Mouse (Mus musculus): ENCODE measurements around the gene Aste1. TPM values are rescaled to one million over a fixed set of nuclear protein-coding genes. Genes with fewer than 3 reads are reported as not detected.

The Aste1 gene
- 1 to 10 TPM; 2.6 to 2.8 TPM for total RNA-seq (2021)
- long read RNA-seq, experiment 1, partial matches to known transcripts = 0 of 1 reads
- long read RNA-seq, experiment 1, other reads (novel, unspliced or antisense) = 0 of 1 reads
- long read RNA-seq, experiment 2 = 0 reads

DNA sequence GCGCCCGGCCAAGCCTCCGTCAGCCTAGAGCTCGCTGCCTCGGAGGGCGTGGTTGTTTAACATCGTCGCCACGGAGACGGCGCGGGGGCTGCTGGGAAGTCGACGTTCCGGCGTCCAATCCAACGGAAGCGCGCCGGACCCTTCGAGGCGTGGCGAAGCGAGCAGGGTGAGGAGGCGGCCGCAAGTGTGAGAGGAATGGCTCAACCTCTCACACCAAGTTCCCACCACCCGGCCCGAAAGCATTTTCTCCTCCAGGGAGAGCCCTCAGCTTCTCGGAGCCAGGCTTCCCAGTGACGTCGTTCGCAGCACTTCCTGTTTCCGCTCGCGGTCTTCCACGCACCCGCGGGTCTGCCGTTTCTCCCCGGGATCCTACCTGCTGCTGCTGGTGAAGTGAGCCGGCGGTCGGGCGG is at the start of gene Aste1, which contains the start of gene Nek11:
Gene Aste1, plus strand, starts transcription at position 175 of the 410 bp plus-strand sequence.
Gene Nek11, minus strand, starts transcription at position 307 of the 410 bp plus-strand sequence.
- intact Hi-C loops (cut with DNase I; ENCODE audit: low total_unique reads) = no loop called here
- peak; percentile 94 for DNase-seq

DNA sequence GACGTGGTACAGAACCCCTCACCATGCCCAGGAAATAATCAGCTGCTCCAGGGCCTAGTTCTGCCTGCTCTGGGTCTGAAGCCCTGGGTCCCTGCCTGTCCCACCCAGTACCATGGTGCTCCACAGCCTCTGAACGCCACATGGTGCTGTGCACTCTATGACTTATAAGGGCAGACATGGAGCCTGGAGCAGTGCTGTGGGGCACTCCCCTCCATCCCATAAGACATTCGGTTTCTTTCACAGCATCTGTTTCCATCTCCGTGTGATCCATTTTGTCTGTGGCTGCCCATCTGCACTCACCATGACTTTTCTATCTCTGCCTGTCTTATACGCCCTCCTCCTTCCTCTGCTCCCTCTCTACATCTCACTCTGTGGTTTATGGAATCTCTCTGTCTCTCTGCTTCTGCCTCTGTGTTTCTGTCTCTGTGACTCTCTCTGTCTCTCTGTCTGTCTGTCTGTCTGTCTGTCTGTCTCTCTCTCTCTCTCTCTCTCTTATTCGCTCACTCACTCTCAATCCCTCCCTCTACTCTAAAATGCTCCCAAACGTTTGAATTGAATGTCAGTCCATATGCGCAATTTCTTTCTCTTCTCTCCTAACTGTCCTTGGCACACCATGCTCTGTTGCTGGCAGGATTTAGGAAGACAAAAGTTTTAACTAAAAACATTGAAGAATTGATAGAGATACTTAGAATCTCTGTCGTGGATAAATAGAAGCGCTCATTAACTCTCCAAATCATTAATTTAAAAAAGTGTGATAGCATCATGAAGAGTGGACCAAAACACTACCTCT is 46.8 kb upstream of the Aste1 start:
- DNase-seq = no peak
- intact Hi-C loops (cut with DNase I; ENCODE audit: low total_unique reads) = no loop called here

DNA sequence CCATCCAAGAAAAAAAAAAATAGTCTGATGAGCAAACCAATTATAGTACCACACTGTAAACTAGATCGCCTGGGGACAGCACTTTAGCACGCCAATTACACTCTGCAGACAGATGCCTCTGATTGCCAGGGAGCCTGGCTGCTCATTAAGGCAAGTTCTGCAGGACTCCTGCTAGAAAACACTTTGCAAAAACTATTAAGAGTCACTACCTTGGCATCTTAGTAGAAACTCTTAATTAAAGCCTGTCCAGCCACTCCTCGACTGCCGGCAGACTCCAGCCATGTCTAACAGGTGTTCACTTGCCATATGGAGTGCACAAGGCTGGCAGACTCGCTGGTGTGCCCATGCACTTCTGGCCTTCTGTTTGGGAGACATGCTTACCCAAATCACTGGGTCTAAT is 46.2 kb upstream of the Aste1 start:
- intact Hi-C loops (cut with DNase I; ENCODE audit: low total_unique reads) = no loop called here
- DNase-seq = no peak

DNA sequence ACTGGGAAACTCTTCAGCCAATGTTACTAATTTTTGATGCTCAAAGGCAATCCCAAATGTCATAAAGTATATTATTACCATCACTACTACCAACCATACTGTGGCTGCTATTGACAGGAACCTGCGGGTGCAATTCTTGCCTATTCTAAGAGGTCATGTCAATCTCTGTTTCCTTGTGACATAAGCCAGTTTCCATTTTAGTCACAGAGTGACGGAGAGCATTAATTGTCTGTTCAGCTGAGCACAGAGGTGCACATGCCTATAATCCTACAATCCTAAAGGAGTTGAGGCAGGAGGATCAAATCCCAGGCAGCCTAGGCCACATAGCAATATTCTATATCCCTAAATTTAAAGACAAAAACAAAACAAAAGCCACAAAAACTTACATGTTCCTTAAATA is 33.0 kb upstream of the Aste1 start:
- intact Hi-C loops (cut with DNase I; ENCODE audit: low total_unique reads) = no loop called here
- no peak for DNase-seq

DNA sequence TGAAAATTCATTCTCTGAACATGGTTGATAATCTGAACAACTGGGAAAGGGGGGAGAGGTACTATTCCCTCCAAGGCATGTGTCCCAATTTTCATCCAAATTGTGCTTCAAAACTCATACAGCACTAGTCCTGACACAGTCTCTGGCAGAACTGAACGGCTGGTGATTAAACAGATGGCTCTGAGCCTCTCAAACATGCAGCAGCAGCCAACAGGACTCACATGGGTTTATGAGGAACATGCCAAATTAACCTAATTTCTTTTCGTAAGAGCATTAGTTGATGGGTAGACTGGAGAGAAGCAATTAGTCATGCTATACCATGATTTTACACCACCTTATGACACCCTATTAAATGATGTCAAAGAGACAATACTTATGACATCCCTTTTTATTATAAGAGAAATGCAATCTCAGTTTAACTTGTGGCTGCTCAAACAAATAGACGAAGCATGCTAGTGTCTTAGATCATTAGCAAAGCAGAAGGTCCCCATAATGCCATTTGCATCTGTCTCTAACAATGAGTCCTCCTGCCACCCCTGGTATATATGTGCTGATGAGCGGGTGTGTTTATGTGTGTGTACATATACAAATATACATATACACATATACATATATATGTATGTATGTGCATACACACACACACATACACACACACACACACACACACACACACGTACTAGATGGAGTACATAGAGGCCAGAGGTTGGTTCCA is 31.5 kb upstream of the Aste1 start:
- intact Hi-C loops (cut with DNase I; ENCODE audit: low total_unique reads) = no loop called here
- DNase-seq = no peak

DNA sequence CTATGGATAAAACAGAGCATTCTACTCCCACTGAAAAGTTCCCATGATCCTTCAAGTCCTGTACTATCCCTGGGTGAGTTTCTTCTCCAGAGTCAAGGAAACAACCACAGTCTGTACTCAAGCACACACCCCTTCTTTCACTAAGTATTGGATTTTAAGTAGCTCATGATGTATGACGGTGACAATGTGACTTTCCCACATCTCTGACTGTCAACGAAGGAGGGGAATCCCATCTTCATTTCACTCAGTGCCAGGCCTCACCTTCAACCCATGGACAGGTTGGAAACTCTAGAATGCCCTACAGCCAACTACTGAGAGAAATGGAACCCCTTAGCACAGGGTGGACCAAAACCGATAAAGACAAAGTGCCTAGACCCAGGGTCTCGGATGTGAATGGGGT is 29.0 kb upstream of the Aste1 start:
- DNase-seq = no peak
- intact Hi-C loops (cut with DNase I; ENCODE audit: low total_unique reads) = no loop called here

DNA sequence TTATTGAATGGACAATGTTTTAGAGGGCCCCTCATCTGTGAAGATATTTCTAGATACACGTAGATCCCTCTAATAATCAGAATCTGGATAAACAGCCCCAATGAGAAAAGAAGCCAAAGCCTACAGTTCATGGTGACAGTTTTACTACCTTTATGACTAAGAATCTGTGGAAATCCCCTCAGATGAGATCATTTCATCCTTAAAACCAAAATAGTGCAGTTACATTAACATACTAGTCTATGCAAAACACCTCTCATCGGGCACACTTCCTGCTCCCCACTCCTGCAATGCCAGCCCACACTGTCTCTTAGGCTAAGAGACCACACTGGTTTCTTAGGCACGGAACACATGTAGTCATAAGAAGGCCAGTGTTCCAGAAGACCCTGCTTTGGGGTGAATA is 26.6 kb upstream of the Aste1 start:
- DNase-seq = no peak
- intact Hi-C loops (cut with DNase I; ENCODE audit: low total_unique reads) = no loop called here

DNA sequence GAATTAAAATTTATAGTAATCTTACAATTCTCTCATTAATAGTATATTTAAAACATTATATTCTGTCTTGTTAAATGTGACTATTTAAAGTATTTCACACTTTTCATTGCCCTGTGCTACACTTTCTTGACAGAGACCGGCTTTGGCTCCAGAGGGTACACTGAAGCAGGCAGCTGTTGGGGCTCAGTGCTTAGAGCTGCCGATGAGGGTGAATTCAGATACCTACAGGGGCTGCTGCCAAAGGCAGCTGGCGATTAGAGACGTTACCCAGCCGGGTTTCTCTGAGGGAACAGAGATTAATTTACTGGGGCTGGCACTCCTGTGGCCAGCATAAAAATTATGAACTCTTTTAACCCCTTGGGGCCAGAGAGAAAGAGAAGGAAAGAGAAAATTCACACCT is 20.8 kb upstream of the Aste1 start:
- peak; percentile 35 for DNase-seq
- intact Hi-C loops (cut with DNase I; ENCODE audit: low total_unique reads) = no loop called here

DNA sequence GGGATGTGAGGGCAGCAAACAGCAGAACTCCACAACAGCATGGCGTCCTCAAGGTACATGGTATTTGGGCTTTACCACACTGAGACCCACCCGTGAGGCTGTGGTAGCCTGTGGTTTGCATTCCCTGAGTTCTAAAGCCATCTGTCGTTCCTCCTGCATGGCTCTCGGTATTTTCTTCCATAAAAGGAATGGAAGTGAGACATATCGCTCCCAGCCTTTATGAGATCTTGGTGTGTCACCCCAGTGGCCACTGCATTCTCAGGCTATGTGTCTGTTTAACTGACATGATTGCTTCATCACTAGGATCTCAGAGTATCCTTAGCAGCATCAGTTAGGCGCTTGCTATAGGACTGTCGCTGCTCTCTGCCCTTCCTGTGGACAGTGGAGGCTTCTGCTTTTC is 18.8 kb upstream of the Aste1 start:
- DNase-seq = no peak
- intact Hi-C loops (cut with DNase I; ENCODE audit: low total_unique reads) = no loop called here

DNA sequence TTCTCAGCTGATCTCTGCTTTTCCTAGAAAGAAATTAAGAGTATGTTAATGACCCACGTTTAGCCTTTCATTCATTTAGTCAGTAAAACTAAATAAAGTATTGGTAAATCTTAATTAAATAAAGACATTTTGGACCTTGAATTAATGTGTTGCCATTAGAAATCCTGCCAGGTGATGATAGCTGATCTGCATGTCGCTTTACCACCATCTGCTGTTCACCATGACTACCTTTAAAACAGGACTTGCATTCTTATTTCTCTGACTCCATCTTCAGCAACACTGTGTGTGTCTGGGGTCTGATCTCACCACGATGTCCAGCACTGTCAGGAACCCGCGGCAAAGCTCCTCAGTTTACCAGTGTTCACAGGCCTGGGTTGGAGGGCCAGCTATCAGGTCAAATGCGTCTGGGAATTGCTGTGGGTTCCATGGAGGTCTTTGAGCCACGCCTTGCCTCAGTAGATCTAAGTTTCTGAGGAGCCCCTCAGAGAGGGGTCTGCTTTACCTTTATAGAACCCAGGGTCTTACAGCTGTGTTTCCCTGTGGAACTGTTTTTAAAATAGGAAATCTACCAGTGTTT is 18.1 kb upstream of the Aste1 start:
- intact Hi-C loops (cut with DNase I; ENCODE audit: low total_unique reads) = no loop called here
- DNase-seq = no peak

DNA sequence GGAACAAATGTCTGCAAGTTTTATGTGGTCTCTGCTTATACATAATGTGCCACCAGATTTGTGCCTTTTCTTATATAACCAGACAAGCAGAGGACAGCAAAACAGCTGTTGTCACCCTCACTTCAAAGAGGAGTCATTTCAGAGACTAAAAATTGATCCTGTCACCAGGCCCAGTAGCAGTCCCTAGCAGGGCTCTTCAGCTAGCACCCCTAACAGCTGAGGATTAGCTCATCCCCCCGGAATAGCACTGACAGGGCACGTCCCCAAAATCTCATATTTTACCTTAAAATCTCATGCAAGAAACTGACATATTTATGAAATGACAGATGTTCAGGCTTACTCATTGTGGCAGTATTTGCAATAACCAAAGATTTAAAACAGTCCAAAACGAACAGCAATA is 17.6 kb upstream of the Aste1 start:
- intact Hi-C loops (cut with DNase I; ENCODE audit: low total_unique reads) = no loop called here
- no peak for DNase-seq

DNA sequence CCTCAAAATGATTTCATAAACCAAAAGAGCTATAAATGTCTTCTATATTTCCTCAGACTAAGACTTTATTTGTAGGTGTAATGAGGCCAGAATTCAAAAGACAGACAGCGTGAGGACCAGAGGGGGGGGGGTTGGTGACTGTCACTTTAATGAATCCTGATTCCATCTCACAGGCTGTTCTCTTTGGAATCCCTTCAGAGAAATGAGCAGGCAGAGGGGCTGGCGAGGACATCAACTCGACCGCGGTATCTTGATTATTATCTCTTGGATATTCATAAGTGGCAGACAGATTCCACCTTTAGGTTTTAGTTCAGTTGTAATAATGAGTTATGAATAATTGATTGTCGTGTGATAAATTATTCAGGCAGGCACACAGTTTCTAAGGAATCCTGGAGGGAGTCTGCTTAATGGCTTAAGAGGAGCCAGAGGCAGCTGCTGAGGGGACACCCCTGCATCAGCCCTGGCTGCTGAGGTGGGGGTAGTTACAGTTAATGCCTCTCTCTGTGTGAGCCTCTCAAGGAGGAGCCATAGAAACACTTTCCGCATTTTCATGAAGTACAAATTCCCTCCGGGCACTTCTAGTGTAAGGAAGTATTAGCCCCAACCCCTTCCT is 15.6 kb upstream of the Aste1 start:
- intact Hi-C loops (cut with DNase I; ENCODE audit: low total_unique reads) = no loop called here

DNA sequence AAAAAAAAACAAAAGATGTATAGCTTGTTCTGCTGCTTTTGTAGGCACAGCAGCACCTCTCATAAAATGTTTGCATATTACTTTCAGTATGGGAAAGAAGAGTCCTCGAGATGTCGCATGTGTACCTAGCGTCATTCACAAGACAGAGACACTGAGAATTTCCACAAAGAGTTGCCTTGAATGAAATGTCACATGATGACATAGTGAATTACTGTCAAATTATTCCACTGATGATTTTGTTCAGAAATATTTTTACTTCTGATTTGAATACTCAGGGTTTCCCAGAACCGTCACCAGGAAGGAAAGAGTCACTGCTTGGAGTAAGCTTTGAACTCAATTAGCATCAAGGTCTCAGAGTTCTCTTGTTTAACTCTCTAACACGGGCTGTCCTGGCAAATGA is 7.8 kb upstream of the Aste1 start:
- intact Hi-C loops (cut with DNase I; ENCODE audit: low total_unique reads) = loop anchor here (5.0 kb wide), 1 partner anchor 815 kb away; no protein-coding TSS in a partner anchor
- no peak for DNase-seq

More for the DNA sequence above, 15.6 kb upstream of the Aste1 start:
- DNase-seq = no peak

DNA sequence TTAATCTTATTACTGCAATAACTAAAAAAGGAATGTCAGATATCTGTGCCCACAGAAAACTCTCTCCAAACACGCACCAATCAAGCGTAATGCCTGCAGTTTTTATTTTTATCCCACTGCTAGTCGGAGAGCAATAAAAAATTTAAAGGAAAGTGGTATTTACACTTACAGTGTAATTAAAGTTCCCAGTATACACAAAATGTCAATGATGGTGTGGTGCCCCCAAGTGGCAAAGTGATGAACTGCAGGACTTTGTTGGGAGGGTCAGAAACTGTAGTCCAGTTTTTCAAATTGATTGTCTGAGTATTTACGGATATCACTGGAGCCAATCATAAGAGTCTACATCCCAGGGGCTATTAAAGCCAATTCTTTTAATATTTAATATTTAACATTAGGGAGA is 5.9 kb upstream of the Aste1 start:
- DNase-seq = peak; percentile 39
- intact Hi-C loops (cut with DNase I; ENCODE audit: low total_unique reads) = loop anchor here (5.0 kb wide), 1 partner anchor 817 kb away; no protein-coding TSS in a partner anchor

DNA sequence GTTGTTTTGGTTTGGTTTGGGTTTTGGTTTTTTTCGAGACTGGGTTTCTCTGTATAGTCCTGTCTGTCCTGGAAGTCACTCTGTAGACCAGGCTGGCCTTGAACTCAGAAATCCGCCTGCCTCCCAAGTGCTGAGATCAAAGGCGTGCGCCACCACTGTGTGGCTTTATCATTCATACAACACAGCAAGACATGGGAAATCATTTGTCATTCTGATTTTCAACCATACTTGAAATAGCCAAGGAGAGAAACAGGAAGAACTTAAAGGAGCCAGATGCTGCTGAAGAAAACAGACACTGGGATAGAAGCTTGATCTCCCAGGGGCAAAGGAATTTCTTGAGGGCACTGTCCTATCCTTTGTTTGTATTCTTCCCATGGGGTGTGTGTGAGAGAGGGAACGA is 4.6 kb upstream of the Aste1 start:
- no peak for DNase-seq
- intact Hi-C loops (cut with DNase I; ENCODE audit: low total_unique reads) = no loop called here

DNA sequence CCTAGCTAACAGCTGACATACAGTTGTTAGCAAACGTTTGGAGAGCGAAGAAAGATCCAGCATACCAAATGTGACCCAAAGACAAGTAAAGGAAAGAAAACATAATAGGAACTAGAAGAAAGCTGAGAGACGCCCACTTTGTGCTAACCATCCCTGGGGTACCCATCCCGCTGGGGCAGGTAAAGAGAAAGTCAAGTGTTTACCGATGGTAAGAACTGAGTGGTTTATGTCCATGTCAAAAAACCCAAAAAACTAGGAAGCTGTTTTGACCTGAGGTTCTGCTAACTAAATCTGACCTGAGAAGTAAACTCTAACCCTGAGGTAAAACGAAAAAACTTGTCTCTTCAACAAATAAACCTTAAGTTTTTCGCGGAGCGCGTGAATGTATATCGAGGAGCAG is 472 bp upstream of the Aste1 start:
- DNase-seq = no peak
- intact Hi-C loops (cut with DNase I; ENCODE audit: low total_unique reads) = no loop called here

DNA sequence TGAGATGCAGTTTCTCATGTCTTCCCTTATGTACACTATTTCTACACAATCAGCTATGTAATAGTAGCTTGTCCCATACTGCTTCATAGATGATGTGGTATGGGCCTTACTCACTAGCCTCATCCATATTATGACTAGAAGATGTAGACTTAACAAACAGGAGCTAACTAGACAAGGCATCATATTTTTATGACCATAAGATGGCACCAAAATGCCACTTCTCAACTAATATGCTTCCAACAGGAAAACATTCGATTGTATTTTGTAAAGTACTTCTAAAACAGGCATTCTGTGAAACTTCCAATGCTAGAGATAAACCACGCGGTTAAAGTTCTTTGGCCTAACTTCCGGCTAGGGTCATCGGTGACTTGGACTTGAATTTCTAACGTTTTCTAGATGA is 13.4 kb downstream of the Aste1 start:
- no peak for DNase-seq
- intact Hi-C loops (cut with DNase I; ENCODE audit: low total_unique reads) = no loop called here

DNA sequence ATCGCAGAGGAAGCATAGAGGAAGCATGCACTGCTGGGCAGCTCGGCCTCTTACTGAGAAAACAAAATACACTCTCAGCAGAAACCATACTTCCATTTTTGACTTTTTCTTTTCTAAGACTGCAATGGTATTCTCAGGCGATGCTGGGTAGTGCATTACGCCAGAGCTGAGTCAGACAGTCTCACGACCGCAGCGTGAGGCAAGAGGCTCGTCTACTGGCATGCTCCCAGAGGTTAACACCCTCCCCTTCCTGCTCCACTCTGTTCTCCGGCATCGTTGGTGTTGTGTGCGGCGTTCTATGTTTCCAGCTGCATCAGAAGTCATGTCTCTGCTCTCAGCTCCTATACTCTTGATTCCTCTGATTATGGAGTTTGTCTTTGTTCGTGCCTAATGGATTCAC is 63.8 kb downstream of the Aste1 start:
- intact Hi-C loops (cut with DNase I; ENCODE audit: low total_unique reads) = no loop called here
- DNase-seq = no peak

DNA sequence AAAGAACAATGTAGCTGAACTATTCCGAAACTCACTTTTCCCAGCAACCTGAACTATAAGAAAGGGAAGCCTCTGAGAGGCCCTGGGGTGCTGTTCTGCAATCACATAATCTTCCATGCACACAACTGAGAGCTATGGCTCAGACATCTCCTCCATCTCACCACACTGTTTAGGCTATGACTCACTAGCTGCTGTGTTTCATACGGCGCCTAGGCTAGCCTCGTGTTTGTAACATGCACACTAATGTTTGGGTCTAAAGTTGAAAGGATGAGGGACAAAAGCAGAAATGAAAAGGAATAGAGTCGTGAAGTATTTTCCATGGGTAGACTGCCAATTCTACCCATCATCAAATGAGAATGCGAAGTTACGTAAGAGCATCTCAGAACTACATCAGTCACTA is 66.3 kb downstream of the Aste1 start:
- DNase-seq = no peak
- intact Hi-C loops (cut with DNase I; ENCODE audit: low total_unique reads) = no loop called here
